Mouse (Mus musculus): ENCODE data around the gene Galnt17. TPM values are rescaled to one million over a fixed set of nuclear protein-coding genes. Genes with fewer than 3 reads are reported as not detected.

Galnt17 gene
- polyA plus RNA-seq (2014; fragmentation: Illumina TruSeq; extraction: RNeasy Lipid Tissue Mini Kit (QIAGEN cat#74804); ENCODE audit: low read depth, low replicate concordance) = 1.0 TPM

GRCm38 (mm10) chr5:131308397-131308796 lies at the start of gene Galnt17:
TSS of gene Galnt17 (minus strand) at chr5:131308497.

All from sigmoid colon, adult 10 weeks (tissue).